Mouse (Mus musculus): ENCODE results near the gene Pea15a. TPM values are rescaled to one million over a fixed set of nuclear protein-coding genes. Genes with fewer than 3 reads are reported as not detected.
"Not testable (repeated sequence)": the region's sequence is repeated elsewhere in the genome, so short reads cannot be mapped to it uniquely, and the experiment has no call there.

Pea15a gene
- 10 to 100 TPM; 39.2 to 60.3 TPM for total RNA-seq (2021)
- long read RNA-seq, experiment 1, transcript Pea15a-203 (2 exons, 980 nt), result minor isoform, 8 of 69 reads
- long read RNA-seq, experiment 1, transcript Pea15a-201 (4 exons, 2,501 nt), result major isoform, 51 of 69 reads
- long read RNA-seq, experiment 1, partial matches to known transcripts, result 0 of 69 reads
- long read RNA-seq, experiment 1, other reads (novel, unspliced or antisense), result 8 of 69 reads
- long read RNA-seq, experiment 2, transcript Pea15a-203 (2 exons, 980 nt), result minor isoform, 14 of 85 reads
- long read RNA-seq, experiment 2, transcript Pea15a-201 (4 exons, 2,501 nt), result major isoform, 57 of 85 reads
- long read RNA-seq, experiment 2, partial matches to known transcripts, result 4 of 85 reads
- long read RNA-seq, experiment 2, other reads (novel, unspliced or antisense), result 8 of 85 reads

DNA sequence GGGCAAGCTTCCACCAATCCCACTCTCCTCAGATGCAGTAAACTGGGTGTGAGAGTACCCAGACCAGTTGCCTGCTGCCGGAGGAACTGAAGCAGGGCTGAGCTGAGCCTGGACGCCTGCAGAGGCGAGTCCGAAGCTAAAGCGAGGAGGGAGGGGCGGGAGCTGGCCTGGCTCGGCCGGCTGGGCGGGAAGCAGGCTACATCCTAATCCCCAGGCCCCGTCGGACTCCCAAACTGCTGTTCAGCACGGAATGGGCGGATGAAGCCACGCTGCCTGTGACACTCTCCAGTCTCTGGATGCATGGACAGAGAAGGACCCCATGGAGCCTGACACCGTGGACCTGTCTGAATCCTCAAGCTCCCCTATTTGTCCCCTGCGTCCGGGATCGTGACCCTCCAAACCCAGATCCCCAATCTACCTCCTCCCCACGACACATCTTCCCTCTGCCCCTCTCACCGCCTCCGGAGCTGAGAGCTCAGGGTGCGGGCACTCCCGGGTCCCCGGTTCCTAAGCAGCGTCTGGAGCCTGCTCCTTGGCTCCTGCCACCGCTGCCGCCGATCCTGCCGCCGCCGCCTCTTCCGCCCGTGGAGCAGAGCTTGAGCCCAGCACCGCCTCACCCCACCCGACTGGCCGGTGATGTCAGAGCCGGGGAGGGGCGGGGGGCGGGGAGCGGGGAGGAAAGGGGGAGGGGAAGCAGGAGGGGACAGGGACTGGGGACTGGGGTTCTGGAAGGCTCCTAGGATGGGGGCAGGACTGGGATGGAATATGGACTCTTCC lies at the start of gene Pea15a:
Gene Pea15a, minus strand, starts transcription at position 664 of the 777 bp plus-strand sequence.
- intact Hi-C loops (cut with DNase I; ENCODE audit: low total_unique reads), result no loop called here
- DNase-seq, result peak; percentile 88

DNA sequence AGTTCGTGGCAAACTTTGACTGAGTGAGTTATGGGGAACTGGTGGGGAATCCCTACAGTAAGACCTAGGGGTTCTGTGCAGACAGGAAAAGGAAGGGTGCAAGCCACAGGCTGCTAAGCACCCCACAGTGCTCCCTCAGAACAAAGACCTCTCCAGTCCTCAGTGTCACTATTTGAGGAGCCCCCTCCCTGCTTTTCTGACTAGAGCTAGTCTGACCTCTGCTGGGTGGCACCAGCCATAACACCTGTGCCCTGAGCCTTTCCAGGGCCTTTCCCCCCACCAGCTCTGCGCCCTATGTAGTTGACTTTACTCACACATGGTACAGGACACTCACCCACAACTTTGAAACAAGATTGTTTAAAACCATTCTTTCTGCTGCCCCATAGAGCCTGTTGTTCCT lies 41.1 kb upstream of the Pea15a start:
- DNase-seq, result peak; percentile 31
- intact Hi-C loops (cut with DNase I; ENCODE audit: low total_unique reads), result loop anchor here (5.0 to 10.0 kb wide), 2 partner anchors 35 to 83 kb away; no protein-coding TSS in a partner anchor

DNA sequence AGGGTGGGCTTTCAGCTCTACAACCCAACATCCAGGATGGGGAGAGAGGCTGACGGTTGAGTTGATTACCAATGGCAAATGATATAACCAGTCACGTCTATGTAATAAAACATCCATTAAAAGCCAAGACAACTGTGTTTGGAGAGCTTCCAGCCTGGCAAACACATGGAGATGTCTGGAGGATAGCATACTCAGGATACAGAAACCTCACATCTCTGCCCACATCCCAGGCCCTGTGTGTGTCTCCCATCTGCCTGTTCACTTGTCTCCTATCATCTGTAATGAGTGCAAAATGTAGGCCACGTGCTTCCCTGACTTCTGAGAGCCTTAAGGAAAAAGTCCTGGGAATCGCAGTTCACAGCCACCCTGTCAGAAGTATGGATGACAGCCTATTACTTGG lies 40.6 kb upstream of the Pea15a start:
- no peak for DNase-seq
- intact Hi-C loops (cut with DNase I; ENCODE audit: low total_unique reads), result loop anchor here (5.0 to 10.0 kb wide), 2 partner anchors 35 to 82 kb away; no protein-coding TSS in a partner anchor

DNA sequence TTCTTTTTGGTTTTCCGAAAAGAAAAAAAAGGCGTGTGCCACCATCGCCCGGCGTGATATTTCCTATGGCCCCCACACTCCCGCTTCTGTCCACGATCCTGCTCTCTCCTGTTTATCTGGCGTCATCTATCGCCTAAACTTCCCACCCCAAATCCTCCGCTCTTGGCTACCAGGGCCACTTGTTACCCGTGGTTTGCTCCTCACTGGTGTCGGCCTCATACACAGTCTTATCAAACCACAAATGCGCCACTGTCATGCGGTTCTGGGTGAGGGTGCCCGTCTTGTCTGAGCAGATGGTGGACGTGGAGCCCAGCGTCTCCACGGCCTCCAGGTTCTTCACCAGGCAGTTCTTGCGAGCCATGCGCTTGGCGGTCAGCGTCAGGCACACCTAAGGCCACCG lies 38.0 kb upstream of the Pea15a start:
- intact Hi-C loops (cut with DNase I; ENCODE audit: low total_unique reads), result loop anchor here (5.0 to 10.0 kb wide), 2 partner anchors 32 to 80 kb away; no protein-coding TSS in a partner anchor
- not testable (repeated sequence) for DNase-seq

DNA sequence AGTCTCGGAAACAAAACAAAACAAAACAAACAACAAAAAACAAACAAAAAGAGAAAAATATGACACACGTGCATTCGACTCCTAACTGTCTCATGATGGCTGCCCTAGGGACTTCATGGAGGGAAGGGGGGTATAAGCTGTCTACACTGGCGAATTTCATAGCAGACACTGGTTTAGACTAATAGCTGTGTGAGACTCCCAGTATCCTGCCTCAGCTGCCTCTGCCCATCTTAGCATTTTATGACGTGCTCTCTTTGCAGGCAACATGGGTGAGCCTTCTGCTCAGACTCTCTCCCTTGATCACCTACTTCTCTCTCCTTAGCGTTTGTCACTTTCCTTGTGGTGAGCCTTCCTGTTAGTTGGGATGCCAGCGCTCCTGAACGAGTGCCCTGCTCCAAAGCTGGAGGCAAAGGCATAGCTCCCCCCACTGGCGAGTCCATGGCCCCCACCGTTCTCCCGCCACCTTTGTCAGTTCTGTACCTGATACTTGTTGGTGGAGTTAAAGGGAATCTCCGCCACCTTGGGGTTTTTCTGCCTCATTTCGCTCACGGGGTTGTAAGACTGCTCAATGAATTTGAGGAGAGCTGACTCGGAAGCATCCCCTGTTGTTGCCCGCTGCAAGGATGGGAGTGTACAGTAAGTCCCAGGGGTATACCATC lies 37.1 kb upstream of the Pea15a start:
- intact Hi-C loops (cut with DNase I; ENCODE audit: low total_unique reads), result loop anchor here (10.0 kb wide), 1 partner anchor 79 kb away; no protein-coding TSS in a partner anchor

DNA sequence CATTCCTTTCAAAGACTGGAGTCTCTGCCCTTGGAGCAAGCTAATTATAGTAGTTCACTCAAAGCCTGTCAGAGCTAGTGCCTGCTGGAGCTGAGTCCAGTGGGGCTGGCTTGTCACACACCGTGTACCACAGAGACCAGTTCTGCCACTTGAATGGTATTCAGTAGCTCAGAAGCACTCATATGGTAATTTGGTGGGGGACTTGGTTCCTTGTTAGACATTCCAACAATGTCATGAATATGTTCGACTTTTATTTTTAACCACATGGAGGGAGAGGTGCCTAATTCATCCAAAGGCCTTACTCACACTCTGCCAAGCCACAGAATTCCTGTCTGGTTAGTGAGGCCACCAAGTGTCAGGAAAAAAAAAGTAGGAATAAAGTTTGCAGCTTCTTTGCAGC lies 35.8 kb upstream of the Pea15a start:
- intact Hi-C loops (cut with DNase I; ENCODE audit: low total_unique reads), result loop anchor here (10.0 kb wide), 1 partner anchor 78 kb away; no protein-coding TSS in a partner anchor
- DNase-seq, result peak; percentile 57

More for the DNA sequence above, 37.1 kb upstream of the Pea15a start:
- DNase-seq, result peak; percentile 72

DNA sequence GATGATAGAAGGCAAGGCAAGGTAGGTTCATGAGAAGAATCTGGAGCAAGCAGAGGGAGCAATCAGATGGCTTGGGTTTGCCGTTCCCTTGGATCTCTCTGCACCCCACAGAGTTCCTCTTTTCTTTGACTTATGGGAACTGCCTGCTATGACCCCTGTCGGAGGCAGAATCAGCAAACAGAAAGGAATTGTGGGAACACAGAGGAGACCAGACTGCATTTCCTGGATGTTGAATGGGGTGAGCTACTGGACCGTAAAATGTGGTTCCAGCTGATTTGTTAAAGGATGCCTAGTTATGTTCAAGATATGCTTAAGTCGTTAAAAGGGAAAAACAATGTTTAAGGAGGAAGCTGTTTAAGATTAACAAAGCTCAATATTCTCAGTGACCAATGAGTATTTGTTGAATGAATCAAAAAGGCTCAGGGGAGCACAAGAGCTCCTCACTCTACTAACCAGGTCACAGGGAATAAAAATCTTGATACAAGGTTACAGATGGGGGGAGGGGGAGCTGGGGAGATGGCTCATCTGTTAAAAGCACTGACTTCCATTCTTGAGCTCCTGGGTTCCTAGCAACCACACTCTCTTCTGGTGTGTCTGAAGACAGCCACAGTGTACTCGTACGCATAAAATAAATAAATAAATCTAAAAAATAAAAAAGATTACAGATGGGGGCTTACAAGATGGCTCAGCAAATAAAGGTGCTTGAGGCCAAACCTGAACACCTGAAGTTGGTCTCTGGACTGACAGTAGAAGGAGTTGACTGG lies 34.5 kb upstream of the Pea15a start:
- DNase-seq, result no peak
- intact Hi-C loops (cut with DNase I; ENCODE audit: low total_unique reads), result loop anchor here (10.0 kb wide), 1 partner anchor 76 kb away; no protein-coding TSS in a partner anchor

DNA sequence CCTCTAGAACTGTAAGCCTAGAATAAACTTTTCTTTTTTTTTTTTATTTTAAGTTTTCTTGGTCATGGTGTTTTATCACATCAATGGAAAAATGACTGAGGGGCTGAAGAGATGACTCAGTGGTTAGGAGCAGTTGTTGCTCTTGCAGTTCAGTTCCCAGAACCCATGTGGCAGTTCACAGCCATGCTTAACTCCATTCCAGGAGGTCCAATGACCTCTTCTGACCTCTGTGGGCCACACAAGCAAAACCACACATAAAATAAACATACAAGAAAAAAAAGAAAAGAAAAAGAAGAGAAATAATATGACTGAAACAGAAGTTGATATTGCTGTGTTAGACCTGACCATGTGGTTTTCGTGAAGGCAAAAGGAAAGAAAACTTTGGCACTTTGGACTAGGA lies 22.6 kb upstream of the Pea15a start:
- DNase-seq, result no peak
- intact Hi-C loops (cut with DNase I; ENCODE audit: low total_unique reads), result no loop called here

DNA sequence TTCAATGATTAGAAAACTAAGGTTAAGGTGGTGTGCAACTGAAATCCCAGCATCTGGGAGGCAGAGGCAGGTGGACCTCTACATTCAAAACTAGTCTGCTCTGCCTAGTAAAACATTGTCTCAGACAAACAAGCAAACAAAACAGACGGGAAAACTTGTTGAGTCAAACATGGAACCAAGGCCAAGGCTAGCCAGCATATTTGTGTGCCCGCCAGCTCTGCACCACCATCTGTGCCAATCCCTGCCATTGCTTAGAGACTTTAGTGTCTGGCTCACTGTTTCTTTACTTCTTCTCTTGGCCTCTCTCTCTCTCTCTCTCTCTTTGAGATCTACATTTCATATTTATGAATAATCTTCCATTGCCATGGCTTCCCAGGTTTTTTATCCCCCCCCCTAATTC lies 21.6 kb upstream of the Pea15a start:
- no peak for DNase-seq
- intact Hi-C loops (cut with DNase I; ENCODE audit: low total_unique reads), result no loop called here

DNA sequence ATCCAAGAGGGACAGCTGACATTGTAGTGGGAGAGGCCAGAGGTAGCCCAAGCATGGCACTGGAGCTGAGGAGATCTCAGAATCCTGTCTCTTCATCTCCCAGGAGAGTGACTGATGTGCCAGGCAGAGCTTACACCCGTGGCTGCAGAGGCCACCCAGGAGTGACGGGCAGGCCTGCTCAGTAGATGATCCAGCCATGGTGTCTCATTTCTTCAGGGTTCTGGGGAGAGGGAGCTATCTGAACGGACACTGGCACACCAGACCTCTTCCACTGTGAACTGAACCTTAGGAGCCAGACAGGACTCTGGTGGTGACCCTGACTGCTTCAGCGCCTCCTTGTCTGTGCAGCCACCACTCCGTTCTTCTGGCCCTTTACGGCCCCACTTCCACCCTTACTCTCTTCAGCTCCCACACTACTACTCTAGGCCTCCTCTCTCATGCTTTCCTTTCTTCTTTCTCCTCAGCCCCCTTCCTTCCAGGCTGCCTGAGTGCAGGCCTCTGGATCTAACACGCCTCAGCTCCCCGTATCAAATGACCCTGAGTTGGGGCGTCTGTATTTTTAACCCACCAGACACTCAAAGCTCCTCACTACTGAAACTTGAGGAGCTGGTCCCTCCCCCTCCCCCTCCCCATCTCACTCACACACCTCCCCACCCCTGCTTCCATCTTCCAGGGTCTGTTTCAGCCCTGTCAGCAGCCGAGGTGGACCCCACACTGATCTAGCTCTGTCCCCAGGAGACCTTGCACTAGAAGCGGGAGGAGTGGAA lies 14.9 kb upstream of the Pea15a start:
- DNase-seq, result peak; percentile 61
- intact Hi-C loops (cut with DNase I; ENCODE audit: low total_unique reads), result no loop called here

DNA sequence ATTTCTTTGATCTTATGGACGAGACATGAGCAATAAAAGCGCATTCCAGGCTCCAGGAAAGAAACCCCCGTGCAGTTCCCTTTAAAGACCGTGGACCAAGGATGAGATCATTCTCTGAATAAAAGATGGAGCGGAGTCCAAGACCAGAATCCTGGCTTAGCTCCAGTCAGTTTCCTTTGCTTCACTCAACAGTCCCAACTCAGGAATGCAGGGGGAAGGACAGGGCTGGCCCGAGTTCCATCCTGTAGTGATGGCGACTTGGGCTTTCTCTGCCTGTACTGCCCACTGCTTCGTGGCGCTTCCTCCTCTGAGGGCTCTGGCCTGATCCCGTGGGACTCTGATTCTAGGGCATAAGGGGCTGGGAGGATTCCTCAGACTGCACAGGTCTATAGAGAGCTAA lies 13.8 kb upstream of the Pea15a start:
- peak; percentile 82 for DNase-seq
- intact Hi-C loops (cut with DNase I; ENCODE audit: low total_unique reads), result no loop called here

DNA sequence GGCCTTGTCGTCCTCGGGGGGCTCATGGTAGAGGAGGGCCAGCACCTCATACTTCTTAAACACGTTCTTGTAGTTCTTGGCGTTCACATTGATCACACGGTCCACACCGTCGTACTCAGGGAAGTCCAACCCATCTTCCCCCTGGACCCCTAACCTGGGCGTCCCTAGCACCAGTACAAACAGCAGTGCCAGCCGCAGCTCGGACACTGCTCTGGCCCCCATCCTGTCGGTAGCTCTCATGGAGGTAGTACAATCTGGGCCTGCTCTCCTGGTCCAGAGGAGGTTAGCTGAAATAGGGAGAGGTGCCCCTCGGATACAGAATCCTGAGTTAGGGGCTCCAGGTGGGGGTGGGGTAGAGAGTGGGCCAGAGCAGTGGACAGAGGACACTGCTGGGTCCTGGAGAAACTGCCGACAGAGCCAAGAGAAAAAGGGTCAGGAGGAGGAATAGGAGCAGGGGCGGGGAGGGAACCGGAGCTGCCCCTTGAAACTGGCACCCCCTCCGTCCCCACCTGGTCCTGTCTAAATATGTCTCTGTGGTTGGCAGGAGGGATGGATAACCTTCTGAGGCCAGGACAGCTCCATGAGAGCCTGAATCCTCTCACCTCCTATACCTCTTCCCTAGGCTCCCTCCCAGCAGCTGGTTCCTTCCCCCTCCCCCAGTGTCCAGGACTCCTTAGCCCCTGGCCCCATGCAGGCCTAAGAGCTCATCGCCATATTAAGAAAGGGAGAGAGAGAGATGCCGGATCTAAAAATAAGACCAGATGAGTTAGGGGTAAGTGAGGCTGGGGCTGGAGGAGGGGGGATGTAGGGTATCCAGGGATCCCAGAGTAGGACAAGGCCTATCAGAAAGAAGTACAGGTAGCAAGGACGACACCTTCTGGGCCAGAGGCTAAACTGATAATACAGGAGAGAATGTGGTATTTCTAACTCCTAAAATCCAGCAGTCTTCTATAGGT lies 13.1 kb upstream of the Pea15a start, which contains the start of gene Casq1:
Gene Casq1, minus strand, starts transcription at position 418 of the 956 bp plus-strand sequence.
- peak; percentile 69 for DNase-seq

DNA sequence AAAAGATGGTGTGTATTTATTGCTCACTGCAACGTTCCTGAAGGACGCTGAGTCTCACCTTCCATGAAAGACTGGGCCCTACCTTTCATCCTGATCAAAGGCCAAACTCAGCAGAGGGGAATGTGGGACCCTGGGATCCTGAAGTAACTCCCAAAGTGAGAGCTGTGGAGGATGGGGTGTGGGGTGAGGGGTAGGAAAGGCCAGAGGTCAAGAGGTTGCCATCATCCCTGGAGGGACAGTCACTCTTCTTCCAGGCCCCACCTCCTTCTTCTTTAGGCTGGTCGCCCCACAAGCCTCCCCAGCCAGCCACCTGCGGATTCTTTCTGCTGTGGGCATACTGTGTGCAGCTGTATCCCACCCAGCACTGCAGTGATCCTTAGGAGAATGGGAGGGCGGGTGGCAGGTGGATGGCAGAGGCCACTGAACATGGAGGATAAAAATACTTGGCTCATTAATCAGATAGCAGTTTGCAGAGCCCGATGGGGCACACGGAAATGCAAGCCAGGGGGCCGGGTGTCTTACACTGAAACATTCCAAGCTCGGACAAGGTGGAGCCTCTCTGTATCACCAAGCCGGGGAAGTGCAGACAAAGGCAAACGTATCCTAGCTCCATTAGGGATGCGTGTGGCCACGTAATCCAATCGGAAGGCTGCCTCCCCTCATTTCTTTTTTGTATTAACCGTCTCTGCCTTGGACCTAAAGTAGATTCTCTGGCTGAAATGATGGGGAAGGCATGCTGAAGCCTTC lies 11.7 kb upstream of the Pea15a start:
- intact Hi-C loops (cut with DNase I; ENCODE audit: low total_unique reads), result no loop called here
- peak; percentile 28 for DNase-seq

More for the DNA sequence above, 13.1 kb upstream of the Pea15a start, which contains the start of gene Casq1:
- intact Hi-C loops (cut with DNase I; ENCODE audit: low total_unique reads), result no loop called here

DNA sequence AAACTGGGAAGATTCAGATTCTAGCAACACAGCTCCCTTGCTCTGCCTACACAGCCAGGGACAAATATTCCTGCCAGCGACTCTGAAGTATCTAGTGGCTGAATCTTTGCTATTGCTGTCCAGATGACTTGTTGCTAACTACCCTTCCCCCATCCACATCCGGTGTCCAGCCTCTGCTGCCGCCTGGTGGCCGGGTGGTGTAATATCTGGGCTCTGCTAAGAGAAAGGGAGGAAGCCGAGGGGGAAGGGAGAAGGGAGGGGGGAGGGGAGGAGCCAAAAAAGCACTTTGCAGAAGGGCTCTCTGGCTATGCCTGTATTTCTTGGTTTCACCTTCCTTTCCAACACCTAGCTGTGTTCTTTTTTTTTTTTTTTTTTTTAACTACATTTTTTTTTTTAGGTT lies 10.5 kb upstream of the Pea15a start:
- intact Hi-C loops (cut with DNase I; ENCODE audit: low total_unique reads), result no loop called here
- peak; percentile 95 for DNase-seq

DNA sequence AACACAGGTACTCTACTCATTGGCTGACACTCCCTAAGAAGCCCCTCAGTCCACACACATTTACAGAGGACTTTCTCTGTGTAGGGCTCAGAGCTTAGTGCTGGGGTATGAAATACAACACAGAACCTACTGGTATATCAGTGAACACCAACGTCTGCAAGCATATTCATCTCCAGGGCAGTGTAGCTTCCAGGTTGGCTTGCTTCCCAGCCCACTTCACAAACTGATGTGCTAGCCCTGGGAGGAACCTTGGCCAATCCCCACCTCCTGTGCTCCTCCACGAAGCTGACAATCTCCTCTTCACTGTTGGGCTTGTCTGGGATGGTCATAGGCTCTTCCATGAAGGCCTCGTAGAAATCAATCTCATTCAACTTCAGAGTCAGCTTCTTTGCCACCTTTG lies 8.1 kb upstream of the Pea15a start:
- peak; percentile 71 for DNase-seq
- intact Hi-C loops (cut with DNase I; ENCODE audit: low total_unique reads), result loop anchor here (5.0 kb wide), 1 partner anchor 33 kb away; no protein-coding TSS in a partner anchor

DNA sequence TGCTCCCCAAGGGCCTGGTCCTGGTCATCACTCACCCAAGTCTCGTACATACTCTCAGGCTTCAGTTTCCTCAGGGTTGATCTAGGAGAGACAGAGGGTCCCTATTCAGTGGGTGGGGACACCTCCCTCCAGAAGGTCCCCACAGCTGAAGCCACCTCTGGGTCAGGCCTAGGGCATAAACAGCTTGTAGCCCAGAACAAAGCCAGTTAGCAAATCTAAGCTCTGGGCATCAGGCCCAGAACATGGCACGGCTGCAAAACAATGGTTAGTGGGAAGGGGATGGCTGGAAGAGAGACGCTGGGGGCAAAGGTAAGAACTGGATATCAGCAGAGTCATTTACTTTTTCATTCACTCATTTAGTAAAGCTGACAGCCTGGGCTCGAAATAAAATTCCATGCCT lies 7.2 kb upstream of the Pea15a start:
- peak; percentile 22 for DNase-seq
- intact Hi-C loops (cut with DNase I; ENCODE audit: low total_unique reads), result loop anchor here (5.0 kb wide), 1 partner anchor 34 kb away; no protein-coding TSS in a partner anchor

Data from gastrocnemius, postnatal 14 days (tissue).